In the genomic region with DNA sequence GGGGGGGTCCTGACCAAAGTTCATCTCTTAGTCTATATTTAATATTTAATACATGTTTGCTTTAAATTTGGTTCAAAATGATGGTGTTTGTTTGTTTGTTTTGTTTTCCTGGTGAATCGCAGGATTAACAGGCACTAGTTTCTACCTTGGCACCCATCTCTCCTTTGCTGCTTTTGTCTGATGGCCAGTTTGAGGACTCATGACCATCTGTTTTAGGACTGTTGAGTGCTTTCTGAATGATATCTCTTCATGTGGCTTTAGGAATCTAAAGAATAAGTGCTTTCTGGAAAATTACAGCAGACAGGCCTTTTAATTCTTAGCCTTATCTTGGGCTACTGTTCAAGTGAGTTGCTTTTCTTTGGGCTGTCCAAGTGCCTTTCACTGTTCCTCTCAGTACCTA, we compare ENCODE assay signal across 13 mouse cellular contexts.
"Had no signal": no experiment of that assay in that cellular context is flagged by ENCODE, and none has a peak within 500 bp of the region (broad histone marks: within the 10 kb centered on the region; RNA-seq: fewer than 3 reads in every experiment).

No protein-coding gene starts in this region.

- DNase-seq: lung, embryonic 14.5 days; lung, postnatal 10 days; lung, postnatal 4 days; midbrain, embryonic 14.5 days; retina, postnatal 1 day; right cerebral cortex, adult 18-20 months; right cerebral cortex, postnatal 25 days; right cerebral cortex, postnatal 4 days; spleen, adult 18-20 months; thymus, adult 18-20 months; thymus, postnatal 14 days; thymus, postnatal 36 days had no signal

- ATAC-seq: midbrain, embryonic 16.5 days had no signal
